Mouse (Mus musculus) cortical plate, adult 2 months (tissue): ENCODE data around the gene Zfp804a.

Experiments
- CTCF ChIP-seq: fragments of 200-500 bp; IDR thresholded peaks from 2 replicates; pipeline ENCODE4 v1.5.1; 2011; ENCODE audit warnings: mild to moderate bottlenecking, control low read depth, low read length; ENCODE audit not compliant: insufficient read depth; ENCODE audit errors: extremely low read depth
- POLR2A ChIP-seq: fragments of 200-500 bp; IDR thresholded peaks from 2 replicates; pipeline ENCODE4 v1.6.1; 2011; ENCODE audit warnings: mild to moderate bottlenecking, low read length, control low read depth; ENCODE audit not compliant: insufficient read depth; ENCODE audit errors: extremely low read depth

GRCm38 (mm10) chr2:82053185-82053891 is at the start of gene Zfp804a:
- TF ChIP-seq POLR2A (no peak), CTCF (no peak)
